Mouse (Mus musculus): Measurements from ENCODE around the gene March6.

GRCm38 (mm10) chr15:31412436-31412835 lies 118.4 kb downstream of the March6 start:
- TF ChIP-seq CTCF (IDR thresholded peaks at IDR 0.05; ENCODE audit: insufficient read depth, low read depth, low read length) (no peak), POLR2A (IDR thresholded peaks at IDR 0.05; ENCODE audit: insufficient read depth, low read depth, low read length) (no peak)

Measured in olfactory bulb, adult 2 months (tissue).